Mouse (Mus musculus) C2C12 (cell line): ENCODE measurements at regions not wholly inside any gene's neighbourhood (a gene's known extent, or its start where the extent isn't known, plus 50 kb on each side); places are given as distances from the start of the nearest gene placed in this dataset.

Experiments used
- H3K27me3 ChIP-seq: one replicate; pipeline ENCODE4 v1.6.1; 2011; ENCODE audit not compliant: control insufficient read depth, insufficient read depth, insufficient read length
- H3K36me3 ChIP-seq: one replicate; pipeline ENCODE4 v1.6.1; 2011; ENCODE audit not compliant: control insufficient read depth, insufficient read depth
- H3K4me3 ChIP-seq: one replicate; pipeline ENCODE4 v1.5.1; 2011; ENCODE audit warnings: mild to moderate bottlenecking, control low read depth; ENCODE audit not compliant: poor library complexity, insufficient read depth, severe bottlenecking
- H3K79me2 ChIP-seq: one replicate; pipeline ENCODE4 v1.6.1; 2011; ENCODE audit not compliant: control insufficient read depth, insufficient read depth
- H3K79me3 ChIP-seq: one replicate; pipeline ENCODE4 v1.6.1; 2011; ENCODE audit warnings: low read depth, control low read depth
- H3ac ChIP-seq: one replicate; pipeline ENCODE3; 2011; ENCODE audit warnings: low read depth; ENCODE audit not compliant: control insufficient read depth, insufficient read length
- CEBPB ChIP-seq: IDR thresholded peaks from one replicate; pipeline ENCODE4 v1.6.1; 2011; ENCODE audit warnings: low read depth, mild to moderate bottlenecking, control low read depth, moderate library complexity
- CTCF ChIP-seq: IDR thresholded peaks from one replicate; pipeline ENCODE4 v1.5.1; 2011; ENCODE audit not compliant: control insufficient read depth, insufficient read depth, insufficient read length
- FOSL1 ChIP-seq: IDR thresholded peaks from one replicate; pipeline ENCODE4 v1.8.0; 2011; ENCODE audit warnings: mild to moderate bottlenecking, low read length; ENCODE audit not compliant: poor library complexity, insufficient read depth, severe bottlenecking
- MAX ChIP-seq: IDR thresholded peaks from one replicate; pipeline ENCODE4 v1.6.1; 2011; ENCODE audit warnings: mild to moderate bottlenecking, control low read depth
- MYOD1 ChIP-seq: IDR thresholded peaks from one replicate; pipeline ENCODE4 v1.6.1; 2011; ENCODE audit warnings: low read depth; ENCODE audit not compliant: control insufficient read depth, insufficient read length
- MYOG ChIP-seq: IDR thresholded peaks from one replicate; pipeline ENCODE4 v1.6.1; 2011; ENCODE audit not compliant: control insufficient read depth, insufficient read length; ENCODE audit errors: extremely low read depth
- USF1 ChIP-seq: IDR thresholded peaks from one replicate; pipeline ENCODE4 v1.6.1; 2011; ENCODE audit warnings: low read depth, mild to moderate bottlenecking, control low read depth, moderate library complexity

- H3K79me3 ChIP-seq = no peaks in the 10 kb centered on the region
- no peaks in the 10 kb centered on the region for H3K27me3 ChIP-seq
- no peak overlapping the region for H3ac ChIP-seq
- TF ChIP-seq MYOD1 (peak; percentile 58), CTCF (no peak)
- no peaks in the 10 kb centered on the region for H3K79me2 ChIP-seq
- no peaks in the 10 kb centered on the region for H3K36me3 ChIP-seq
- no peak overlapping the region for H3K4me3 ChIP-seq
Measured at GRCm38 (mm10) chr5:103304975-103305374, 93.8 kb upstream of the Mapk10 start.

GRCm38 (mm10) chr5:103302744-103303143 lies 91.6 kb upstream of the Mapk10 start:
- H3K4me3 ChIP-seq = no peak overlapping the region

GRCm38 (mm10) chr5:103301303-103301702 lies 90.2 kb upstream of the Mapk10 start:
- Histone ChIP-seq H3ac (no peak overlapping the region), H3K27me3 (no peaks in the 10 kb centered on the region), H3K79me3 (no peaks in the 10 kb centered on the region), H3K79me2 (no peaks in the 10 kb centered on the region), H3K36me3 (no peaks in the 10 kb centered on the region), H3K4me3 (no peak overlapping the region)
- TF ChIP-seq FOSL1 (no peak), MYOD1 (no peak), MAX (no peak), CTCF (no peak), MYOG (no peak), USF1 (no peak), CEBPB (no peak)

More at GRCm38 (mm10) chr5:103302744-103303143, 91.6 kb upstream of the Mapk10 start:
- Histone ChIP-seq H3K79me2 (no peaks in the 10 kb centered on the region), H3K36me3 (no peaks in the 10 kb centered on the region), H3ac (no peak overlapping the region), H3K79me3 (no peaks in the 10 kb centered on the region), H3K27me3 (no peaks in the 10 kb centered on the region)
- TF ChIP-seq MYOD1 = no peak
- no peak for TF ChIP-seq MAX
- no peak for TF ChIP-seq MYOG
- no peak for TF ChIP-seq FOSL1

GRCm38 (mm10) chr5:103293953-103294352 lies 82.8 kb upstream of the Mapk10 start:
- Histone ChIP-seq H3K27me3 (no peaks in the 10 kb centered on the region), H3K4me3 (no peak overlapping the region), H3K79me2 (no peaks in the 10 kb centered on the region), H3K36me3 (no peaks in the 10 kb centered on the region), H3ac (no peak overlapping the region), H3K79me3 (no peaks in the 10 kb centered on the region)
- no peak for TF ChIP-seq MYOG
- no peak for TF ChIP-seq MYOD1
- no peak for TF ChIP-seq CTCF
- no peak for TF ChIP-seq FOSL1
- no peak for TF ChIP-seq CEBPB
- no peak for TF ChIP-seq MAX
- no peak for TF ChIP-seq USF1

DNA sequence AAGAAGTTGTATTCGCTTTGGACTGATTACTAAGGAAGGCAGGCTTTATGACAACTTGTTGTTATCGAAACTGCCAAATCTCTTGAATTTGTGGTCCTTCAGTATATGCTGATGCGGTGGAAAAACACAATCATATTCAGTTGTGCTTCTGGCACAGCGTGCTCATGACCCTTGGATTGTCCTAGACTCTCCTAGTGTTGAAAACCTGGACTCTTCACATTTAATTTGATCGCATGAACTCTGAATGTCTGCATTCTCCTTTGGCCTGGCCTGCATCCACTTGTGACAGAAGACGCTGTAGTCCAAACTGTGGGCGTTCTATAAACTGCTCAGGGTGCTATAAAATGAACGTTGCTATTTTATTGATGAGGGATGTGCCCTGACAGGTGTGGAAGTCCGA lies 80.6 kb upstream of the Mapk10 start:
- H3K4me3 ChIP-seq = no peak overlapping the region
- no peaks in the 10 kb centered on the region for H3K79me2 ChIP-seq
- TF ChIP-seq MAX (no peak), USF1 (no peak), MYOG (no peak), FOSL1 (no peak), CTCF (no peak), MYOD1 (no peak), CEBPB (no peak)

GRCm38 (mm10) chr5:103291219-103291618 lies 80.1 kb upstream of the Mapk10 start:
- Histone ChIP-seq H3K79me3 (no peaks in the 10 kb centered on the region), H3ac (no peak overlapping the region), H3K4me3 (no peak overlapping the region), H3K79me2 (no peaks in the 10 kb centered on the region), H3K27me3 (no peaks in the 10 kb centered on the region), H3K36me3 (no peaks in the 10 kb centered on the region)
- no peak for TF ChIP-seq USF1
- no peak for TF ChIP-seq CEBPB
- TF ChIP-seq FOSL1 = no peak
- no peak for TF ChIP-seq MYOD1
- no peak for TF ChIP-seq MAX
- no peak for TF ChIP-seq CTCF
- TF ChIP-seq MYOG = no peak

More for the DNA sequence above, 80.6 kb upstream of the Mapk10 start:
- Histone ChIP-seq H3K36me3 (no peaks in the 10 kb centered on the region), H3K79me3 (no peaks in the 10 kb centered on the region), H3K27me3 (no peaks in the 10 kb centered on the region), H3ac (no peak overlapping the region)
